Mouse (Mus musculus): Measurements from ENCODE around the gene Pkdcc. TPM values are rescaled to one million over a fixed set of nuclear protein-coding genes. Genes with fewer than 3 reads are reported as not detected.

Pkdcc gene
- total RNA-seq, 2 experiments from 2014 or later = 56.6 to 62.4 TPM

GRCm38 (mm10) chr17:83210531-83210930 lies 4.6 kb upstream of the Pkdcc start:
- peak; percentile 51 for DNase-seq

GRCm38 (mm10) chr17:83211196-83211595 lies 3.9 kb upstream of the Pkdcc start:
- intact Hi-C loops (cut with DNase I; ENCODE audit: low total_unique reads) = no loop called here
- no peak for DNase-seq

More at GRCm38 (mm10) chr17:83210531-83210930, 4.6 kb upstream of the Pkdcc start:
- intact Hi-C loops (cut with DNase I; ENCODE audit: low total_unique reads) = no loop called here

- intact Hi-C loops (cut with DNase I; ENCODE audit: low total_unique reads) = no loop called here
- no peak for DNase-seq
Measured at GRCm38 (mm10) chr17:83212422-83212821, 2.7 kb upstream of the Pkdcc start.

GRCm38 (mm10) chr17:83213228-83213915 lies 1.7 kb upstream of the Pkdcc start:
- no peak for DNase-seq
- intact Hi-C loops (cut with DNase I; ENCODE audit: low total_unique reads) = no loop called here

- DNase-seq = peak; percentile 64
- intact Hi-C loops (cut with DNase I; ENCODE audit: low total_unique reads) = no loop called here
Measured at GRCm38 (mm10) chr17:83214161-83214592, 915 bp upstream of the Pkdcc start.

GRCm38 (mm10) chr17:83215529-83216244 lies 595 bp downstream of the Pkdcc start:
- intact Hi-C loops (cut with DNase I; ENCODE audit: low total_unique reads) = no loop called here
- DNase-seq = peak; percentile 56

- intact Hi-C loops (cut with DNase I; ENCODE audit: low total_unique reads) = no loop called here
- no peak for DNase-seq
Measured at GRCm38 (mm10) chr17:83216251-83216919, 1.3 kb downstream of the Pkdcc start.

- DNase-seq = no peak
- intact Hi-C loops (cut with DNase I; ENCODE audit: low total_unique reads) = no loop called here
Measured at GRCm38 (mm10) chr17:83218189-83218588, 3.1 kb downstream of the Pkdcc start.

- DNase-seq = no peak
- intact Hi-C loops (cut with DNase I; ENCODE audit: low total_unique reads) = no loop called here
Measured at GRCm38 (mm10) chr17:83218722-83219121, 3.6 kb downstream of the Pkdcc start.

- intact Hi-C loops (cut with DNase I; ENCODE audit: low total_unique reads) = no loop called here
- peak; percentile 42 for DNase-seq
Measured at GRCm38 (mm10) chr17:83219351-83220287, 4.5 kb downstream of the Pkdcc start.

GRCm38 (mm10) chr17:83220954-83221538 lies 6.0 kb downstream of the Pkdcc start:
- intact Hi-C loops (cut with DNase I; ENCODE audit: low total_unique reads) = no loop called here
- peak; percentile 75 for DNase-seq

- no peak for DNase-seq
Measured at GRCm38 (mm10) chr17:83221611-83222500, 6.8 kb downstream of the Pkdcc start.

GRCm38 (mm10) chr17:83222705-83223104 lies 7.6 kb downstream of the Pkdcc start:
- DNase-seq = no peak

More at GRCm38 (mm10) chr17:83221611-83222500, 6.8 kb downstream of the Pkdcc start:
- intact Hi-C loops (cut with DNase I; ENCODE audit: low total_unique reads) = no loop called here

GRCm38 (mm10) chr17:83224451-83224971 lies 9.4 kb downstream of the Pkdcc start:
- no peak for DNase-seq
- intact Hi-C loops (cut with DNase I; ENCODE audit: low total_unique reads) = no loop called here

More at GRCm38 (mm10) chr17:83222705-83223104, 7.6 kb downstream of the Pkdcc start:
- intact Hi-C loops (cut with DNase I; ENCODE audit: low total_unique reads) = no loop called here

- DNase-seq = no peak
- intact Hi-C loops (cut with DNase I; ENCODE audit: low total_unique reads) = no loop called here
Measured at GRCm38 (mm10) chr17:83226395-83226986, 11.4 kb downstream of the Pkdcc start.

- no peak for DNase-seq
- intact Hi-C loops (cut with DNase I; ENCODE audit: low total_unique reads) = no loop called here
Measured at GRCm38 (mm10) chr17:83231357-83231756, 16.3 kb downstream of the Pkdcc start.

- intact Hi-C loops (cut with DNase I; ENCODE audit: low total_unique reads) = no loop called here
- peak; percentile 9 for DNase-seq
Measured at GRCm38 (mm10) chr17:83235227-83235626, 20.1 kb downstream of the Pkdcc start.
